Mouse (Mus musculus) lung, adult 2 months (tissue): ENCODE data around the gene Fgfrl1.

Source experiments
- CTCF ChIP-seq: fragments of 200-500 bp; IDR thresholded peaks from 2 replicates; pipeline ENCODE4 v1.5.1; 2011; ENCODE audit warnings: mild to moderate bottlenecking, low read length, control low read depth; ENCODE audit not compliant: insufficient read depth
- POLR2A ChIP-seq: fragments of 200-500 bp; IDR thresholded peaks from 2 replicates; pipeline ENCODE4 v1.6.1; 2011; ENCODE audit warnings: low read depth, mild to moderate bottlenecking, control low read depth, low read length, borderline replicate concordance; ENCODE audit errors: extremely low read depth

DNA sequence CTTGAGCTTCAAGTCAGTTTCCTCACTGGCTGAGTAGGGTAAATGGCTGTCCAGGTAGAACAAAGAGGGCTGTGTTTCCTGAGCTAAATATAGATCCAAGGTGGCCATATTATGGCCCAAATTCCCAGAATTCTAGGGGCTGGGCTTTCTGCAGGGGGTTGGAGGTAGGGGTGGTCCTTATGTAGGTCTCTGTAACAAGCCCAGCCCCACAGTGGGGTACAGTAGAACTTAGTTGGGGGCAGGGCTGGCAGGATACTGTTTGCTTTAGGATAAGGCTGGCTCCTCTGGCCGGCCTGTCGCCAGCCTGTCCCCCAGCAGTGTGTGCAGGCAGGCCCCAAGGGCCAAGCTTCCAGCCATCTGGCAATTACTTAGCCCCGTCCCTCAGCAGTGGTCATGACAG is 8.2 kb downstream of the Fgfrl1 start:
- no peak for TF ChIP-seq CTCF
- no peak for TF ChIP-seq POLR2A
